Mouse (Mus musculus): Measurements from ENCODE around the gene Gsn. TPM values are rescaled to one million over a fixed set of nuclear protein-coding genes. Genes with fewer than 3 reads are reported as not detected.
A peak's percentile ranks its signal among the peaks of the same experiment; 100 is the strongest.

The Gsn gene
- polyA plus RNA-seq, 1 experiment from 2014 or later = 386 TPM

DNA sequence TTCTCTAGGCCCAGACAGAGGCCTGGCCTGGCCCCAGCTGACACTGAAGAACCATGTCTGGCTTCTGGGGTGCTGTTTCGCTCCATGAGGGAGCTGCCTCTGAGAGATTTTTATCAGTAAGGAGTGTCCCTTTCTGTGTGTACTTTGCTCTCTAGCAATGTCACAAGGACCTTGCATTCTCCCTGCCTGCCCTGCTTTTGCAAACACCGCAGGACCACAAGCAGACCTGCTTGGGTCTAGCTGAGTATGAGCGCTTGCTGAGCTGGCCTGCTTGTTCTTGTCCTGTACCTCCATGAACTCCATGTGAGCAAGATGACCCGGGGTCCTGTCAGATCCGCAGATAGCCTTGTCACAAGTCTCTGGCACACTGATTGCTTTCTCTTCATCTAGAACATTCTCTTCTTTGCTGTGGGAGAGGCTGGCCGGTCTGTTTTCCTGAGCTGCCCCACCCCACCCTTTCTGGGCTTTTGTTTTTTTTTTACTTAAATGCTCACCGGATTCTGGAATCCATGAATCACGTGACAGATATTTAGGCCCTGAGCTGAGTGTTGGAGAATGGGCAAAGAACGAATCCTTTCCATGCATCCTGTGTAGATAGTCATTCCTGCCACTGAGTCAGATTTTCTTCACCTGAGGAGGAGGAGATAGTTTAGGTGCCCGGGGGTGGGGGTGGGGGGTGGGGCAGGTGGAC, 11.8 kb downstream of the Gsn start:
- H3K4me2 ChIP-seq (ENCODE audit: low read depth, low read length) = 0 out of 2 replicates have a peak overlapping the region, but pooled peaks have one; percentile 7
- H3K4me3 ChIP-seq (replicated peaks; ENCODE audit: low read length) = no peak overlapping the region
- no peaks in the 10 kb centered on the region for H3K36me3 ChIP-seq (ENCODE audit: control insufficient read depth, insufficient read depth, low read length)
- 45% methylated on average over 10 of the region's 10 CpGs for WGBS
- peak overlapping the region; percentile 93 for H3K27ac ChIP-seq (ENCODE audit: low read length)
- peak overlapping the region; percentile 54; the same call in 1 of the 2 replicates for H3K9ac ChIP-seq (ENCODE audit: low read length)
- no peaks in the 10 kb centered on the region for H3K27me3 ChIP-seq (ENCODE audit: control insufficient read depth, insufficient read depth, low read length)
- peaks cover 67% of the 10 kb centered on the region for H3K4me1 ChIP-seq (ENCODE audit: control insufficient read depth, insufficient read depth, low read length)
- ATAC-seq (ENCODE audit: insufficient read depth, low FRiP score) = no peak
- H3K9me3 ChIP-seq (replicated peaks; ENCODE audit: control insufficient read depth, low read length) = no peaks in the 10 kb centered on the region

DNA sequence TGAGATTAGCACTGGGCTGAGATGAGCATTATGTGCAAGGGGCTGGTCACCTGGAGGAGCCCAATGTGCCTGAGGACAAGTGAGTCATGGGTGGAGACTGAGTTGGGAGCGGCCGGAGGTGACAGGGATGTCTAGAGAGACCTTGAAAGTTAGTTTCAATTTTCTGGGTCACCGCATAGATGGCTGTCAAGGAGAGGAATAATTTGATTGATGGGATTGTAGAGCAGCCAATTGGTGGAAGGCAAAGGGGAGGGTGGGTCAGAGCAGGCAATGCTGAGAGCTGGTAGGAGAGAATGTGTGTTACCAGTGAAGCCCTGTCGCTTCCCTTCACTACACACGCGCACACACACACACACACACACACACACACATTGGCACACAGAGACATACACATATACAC, 13.0 kb downstream of the Gsn start:
- Histone ChIP-seq H3K4me3 (replicated peaks; ENCODE audit: low read length) (no peak overlapping the region), H3K36me3 (ENCODE audit: control insufficient read depth, insufficient read depth, low read length) (no peaks in the 10 kb centered on the region), H3K27ac (ENCODE audit: low read length) (peak overlapping the region; percentile 93), H3K4me2 (ENCODE audit: low read depth, low read length) (no peak overlapping the region), H3K9ac (ENCODE audit: low read length) (no peak overlapping the region), H3K9me3 (replicated peaks; ENCODE audit: control insufficient read depth, low read length) (no peaks in the 10 kb centered on the region), H3K4me1 (ENCODE audit: control insufficient read depth, insufficient read depth, low read length) (peaks cover 78% of the 10 kb centered on the region), H3K27me3 (ENCODE audit: control insufficient read depth, insufficient read depth, low read length) (no peaks in the 10 kb centered on the region)
- 73% methylated on average over 6 of the region's 6 CpGs for WGBS
- no peak for ATAC-seq (ENCODE audit: insufficient read depth, low FRiP score)

GRCm38 (mm10) chr2:35269716-35270260, 13.6 kb downstream of the Gsn start:
- H3K4me1 ChIP-seq (ENCODE audit: control insufficient read depth, insufficient read depth, low read length) = peaks cover 78% of the 10 kb centered on the region
- H3K9ac ChIP-seq (ENCODE audit: low read length) = 0 out of 2 replicates have a peak overlapping the region, but pooled peaks have one; percentile 4
- H3K27ac ChIP-seq (ENCODE audit: low read length) = peak overlapping the region; percentile 93
- no peaks in the 10 kb centered on the region for H3K36me3 ChIP-seq (ENCODE audit: control insufficient read depth, insufficient read depth, low read length)
- no peak overlapping the region for H3K4me3 ChIP-seq (replicated peaks; ENCODE audit: low read length)
- no peak overlapping the region for H3K4me2 ChIP-seq (ENCODE audit: low read depth, low read length)
- WGBS = 76% methylated on average over 4 of the region's 4 CpGs
- no peak for ATAC-seq (ENCODE audit: insufficient read depth, low FRiP score)
- H3K27me3 ChIP-seq (ENCODE audit: control insufficient read depth, insufficient read depth, low read length) = no peaks in the 10 kb centered on the region
- H3K9me3 ChIP-seq (replicated peaks; ENCODE audit: control insufficient read depth, low read length) = no peaks in the 10 kb centered on the region

DNA sequence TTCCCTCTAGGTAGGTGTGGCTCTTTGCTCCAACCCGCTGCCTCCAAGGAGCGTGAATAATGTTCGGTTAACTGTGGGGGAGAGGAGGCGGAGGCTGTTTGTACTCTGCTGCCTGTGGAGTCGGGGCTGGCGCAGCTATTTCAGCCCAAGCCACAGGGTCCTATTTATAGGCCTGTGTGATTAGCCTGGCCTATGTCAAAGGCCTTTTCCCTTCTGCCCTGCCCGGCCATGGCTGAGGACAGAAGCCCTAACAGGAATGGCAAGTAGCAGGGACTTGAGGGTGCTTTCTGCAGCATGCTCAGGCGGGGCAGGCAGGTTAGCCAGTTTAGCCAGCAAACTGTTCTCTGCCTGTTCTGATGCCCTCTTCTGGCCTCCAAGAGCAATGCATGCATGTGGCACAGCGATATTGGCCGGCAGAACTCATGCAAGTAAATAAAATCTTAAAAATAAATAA, 14.4 kb downstream of the Gsn start:
- Histone ChIP-seq H3K27me3 (ENCODE audit: control insufficient read depth, insufficient read depth, low read length) (no peaks in the 10 kb centered on the region), H3K9me3 (replicated peaks; ENCODE audit: control insufficient read depth, low read length) (no peaks in the 10 kb centered on the region), H3K36me3 (ENCODE audit: control insufficient read depth, insufficient read depth, low read length) (no peaks in the 10 kb centered on the region), H3K4me2 (ENCODE audit: low read depth, low read length) (peak overlapping the region; percentile 33), H3K27ac (ENCODE audit: low read length) (peak overlapping the region; percentile 93), H3K4me3 (replicated peaks; ENCODE audit: low read length) (no peak overlapping the region), H3K9ac (ENCODE audit: low read length) (peak overlapping the region; percentile 4; the same call in 1 of the 2 replicates), H3K4me1 (ENCODE audit: control insufficient read depth, insufficient read depth, low read length) (peaks cover 73% of the 10 kb centered on the region)
- 18% methylated on average over 10 of the region's 10 CpGs for WGBS
- ATAC-seq (ENCODE audit: insufficient read depth, low FRiP score) = peak; percentile 10; the same call in 1 of the 2 replicates

- H3K9ac ChIP-seq (ENCODE audit: low read length) = no peak overlapping the region
- 33% methylated on average over 2 of the region's 2 CpGs for WGBS
- no peaks in the 10 kb centered on the region for H3K36me3 ChIP-seq (ENCODE audit: control insufficient read depth, insufficient read depth, low read length)
- no peak overlapping the region for H3K4me3 ChIP-seq (replicated peaks; ENCODE audit: low read length)
- no peak for ATAC-seq (ENCODE audit: insufficient read depth, low FRiP score)
- H3K27ac ChIP-seq (ENCODE audit: low read length) = peak overlapping the region; percentile 80
- no peaks in the 10 kb centered on the region for H3K9me3 ChIP-seq (replicated peaks; ENCODE audit: control insufficient read depth, low read length)
- no peak overlapping the region for H3K4me2 ChIP-seq (ENCODE audit: low read depth, low read length)
- H3K4me1 ChIP-seq (ENCODE audit: control insufficient read depth, insufficient read depth, low read length) = peaks cover 69% of the 10 kb centered on the region
- no peaks in the 10 kb centered on the region for H3K27me3 ChIP-seq (ENCODE audit: control insufficient read depth, insufficient read depth, low read length)
Measured at GRCm38 (mm10) chr2:35271817-35272216, 15.6 kb downstream of the Gsn start.

DNA sequence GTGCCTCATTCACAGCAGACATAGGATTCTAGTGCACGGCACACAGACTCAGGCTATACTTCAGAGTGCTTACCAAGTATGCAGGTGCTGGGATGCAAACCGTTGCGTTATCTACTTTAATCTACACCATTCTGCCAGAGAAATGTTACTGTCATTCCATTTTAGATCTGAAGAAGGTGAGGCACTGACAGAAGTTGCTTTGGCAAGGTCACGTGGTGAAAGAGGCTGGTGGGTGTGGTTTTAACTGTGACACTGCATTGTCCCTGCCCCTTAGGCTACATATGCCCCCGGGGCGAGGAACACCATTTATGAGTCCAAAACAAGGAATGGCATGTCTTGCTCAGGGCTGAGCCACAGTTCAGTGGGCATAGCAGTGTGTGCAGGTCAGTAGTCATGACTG, 16.7 kb downstream of the Gsn start:
- WGBS = 81% methylated on average over 6 of the region's 6 CpGs
- no peak overlapping the region for H3K4me2 ChIP-seq (ENCODE audit: low read depth, low read length)
- no peaks in the 10 kb centered on the region for H3K9me3 ChIP-seq (replicated peaks; ENCODE audit: control insufficient read depth, low read length)
- no peaks in the 10 kb centered on the region for H3K36me3 ChIP-seq (ENCODE audit: control insufficient read depth, insufficient read depth, low read length)
- H3K9ac ChIP-seq (ENCODE audit: low read length) = 0 out of 2 replicates have a peak overlapping the region, but pooled peaks have one; percentile 21
- no peak for ATAC-seq (ENCODE audit: insufficient read depth, low FRiP score)
- peaks cover 71% of the 10 kb centered on the region for H3K4me1 ChIP-seq (ENCODE audit: control insufficient read depth, insufficient read depth, low read length)
- H3K4me3 ChIP-seq (replicated peaks; ENCODE audit: low read length) = no peak overlapping the region
- no peaks in the 10 kb centered on the region for H3K27me3 ChIP-seq (ENCODE audit: control insufficient read depth, insufficient read depth, low read length)
- peak overlapping the region; percentile 83 for H3K27ac ChIP-seq (ENCODE audit: low read length)

DNA sequence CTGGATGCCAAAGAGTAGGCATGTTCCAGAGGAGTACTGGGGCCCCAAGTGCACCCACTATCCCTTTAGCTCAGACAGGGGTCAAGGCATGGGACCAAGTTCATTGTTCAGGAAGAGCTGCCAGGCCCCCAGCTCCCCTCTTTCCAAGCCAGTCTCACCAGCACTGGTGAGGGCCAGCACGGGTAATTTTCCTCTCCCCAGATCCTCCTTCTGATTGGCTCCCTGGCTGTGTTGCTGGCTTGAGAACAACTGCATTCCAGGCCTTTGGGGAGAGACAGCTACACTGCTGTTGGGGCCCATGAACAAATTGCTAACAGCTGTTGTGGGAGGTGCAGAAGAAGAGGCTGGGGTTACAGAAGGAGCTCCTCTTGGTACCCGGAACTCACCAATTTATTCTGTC, 17.4 kb downstream of the Gsn start:
- H3K4me1 ChIP-seq (ENCODE audit: control insufficient read depth, insufficient read depth, low read length) = peaks cover 72% of the 10 kb centered on the region
- WGBS = 24% methylated on average over 2 of the region's 2 CpGs

GRCm38 (mm10) chr2:35277686-35278085, 21.5 kb downstream of the Gsn start:
- Histone ChIP-seq H3K4me3 (replicated peaks; ENCODE audit: low read length) (no peak overlapping the region), H3K4me1 (ENCODE audit: control insufficient read depth, insufficient read depth, low read length) (peaks cover 52% of the 10 kb centered on the region), H3K36me3 (ENCODE audit: control insufficient read depth, insufficient read depth, low read length) (no peaks in the 10 kb centered on the region), H3K9me3 (replicated peaks; ENCODE audit: control insufficient read depth, low read length) (no peaks in the 10 kb centered on the region), H3K27me3 (ENCODE audit: control insufficient read depth, insufficient read depth, low read length) (no peaks in the 10 kb centered on the region), H3K27ac (ENCODE audit: low read length) (peak overlapping the region; percentile 92), H3K4me2 (ENCODE audit: low read depth, low read length) (no peak overlapping the region), H3K9ac (ENCODE audit: low read length) (peak overlapping the region; percentile 33; the same call in 1 of the 2 replicates)
- ATAC-seq (ENCODE audit: insufficient read depth, low FRiP score) = peak; percentile 51; the same call in 1 of the 2 replicates
- WGBS = 56% methylated on average over 3 of the region's 3 CpGs

More for the DNA sequence above, 17.4 kb downstream of the Gsn start:
- Histone ChIP-seq H3K4me3 (replicated peaks; ENCODE audit: low read length) (no peak overlapping the region), H3K27ac (ENCODE audit: low read length) (peak overlapping the region; percentile 83), H3K9ac (ENCODE audit: low read length) (peak overlapping the region; percentile 21; the same call in 1 of the 2 replicates), H3K9me3 (replicated peaks; ENCODE audit: control insufficient read depth, low read length) (no peaks in the 10 kb centered on the region), H3K27me3 (ENCODE audit: control insufficient read depth, insufficient read depth, low read length) (no peaks in the 10 kb centered on the region), H3K4me2 (ENCODE audit: low read depth, low read length) (peak overlapping the region; percentile 5; the same call in 1 of the 2 replicates), H3K36me3 (ENCODE audit: control insufficient read depth, insufficient read depth, low read length) (no peaks in the 10 kb centered on the region)
- peak; percentile 27 for ATAC-seq (ENCODE audit: insufficient read depth, low FRiP score)

Measured in stomach, embryonic 16.5 days (tissue).